Mouse (Mus musculus) MEL-GATA-1-ER (cell line): ENCODE results near the gene Pde10a.

Experiments used
- DNase-seq: peaks from one replicate; pipeline ENCODE4 v3.0.0-alpha.2; 2012; ENCODE audit warnings: low read depth; ENCODE audit errors: extremely low read depth

The Pde10a gene

DNA sequence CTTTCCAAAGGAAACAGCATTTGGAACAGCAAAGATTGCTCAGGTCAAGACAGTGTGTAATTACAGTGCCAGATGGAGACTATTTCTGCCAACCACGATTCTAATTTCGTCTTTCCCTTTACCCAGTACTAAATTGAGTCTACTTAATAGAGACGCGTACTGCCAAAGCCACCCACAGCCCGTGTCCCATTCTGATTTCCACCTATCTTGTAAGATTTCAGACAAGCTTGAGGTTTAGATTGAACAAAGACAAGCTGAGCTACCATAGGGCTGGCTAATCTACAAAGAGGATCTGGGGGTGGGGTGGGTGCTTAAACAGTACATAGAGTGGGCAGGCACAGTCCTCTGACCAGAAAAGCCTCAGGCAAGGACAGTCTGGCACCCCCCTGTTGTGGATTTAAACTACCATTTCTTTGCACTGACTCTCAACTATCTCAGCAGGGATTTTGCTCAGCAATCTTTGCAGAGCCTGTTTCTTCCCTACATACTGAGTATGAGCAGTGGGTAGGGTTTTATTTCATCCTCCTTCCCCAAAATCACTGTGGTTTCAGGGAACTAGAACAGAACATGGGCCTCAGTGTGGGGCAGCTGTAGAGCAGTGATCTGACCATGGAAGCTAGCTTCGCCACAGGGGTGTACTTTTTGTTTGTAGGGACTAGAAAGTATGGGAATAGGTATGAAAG lies 507.3 kb downstream of the Pde10a start:
- DNase-seq, result no peak

DNA sequence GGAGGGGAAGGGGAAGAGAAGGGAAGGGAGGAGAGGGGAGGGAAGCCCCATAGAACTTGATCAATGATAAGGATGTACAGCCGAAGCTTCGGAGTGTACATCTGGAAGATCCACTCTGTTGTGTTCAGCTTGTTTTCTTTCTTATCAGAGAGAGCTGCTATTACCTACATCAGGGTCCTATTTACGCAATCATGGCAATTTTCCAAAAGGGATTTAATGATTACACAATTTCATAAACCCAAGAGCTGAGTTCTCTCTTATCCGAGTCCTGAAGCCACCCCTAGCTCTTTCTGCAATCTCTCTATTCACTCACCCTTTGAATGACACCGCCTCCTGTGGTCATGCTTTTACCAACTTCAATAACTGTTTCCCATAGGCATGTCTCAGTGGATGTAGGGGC lies 508.3 kb downstream of the Pde10a start:
- DNase-seq, result no peak

DNA sequence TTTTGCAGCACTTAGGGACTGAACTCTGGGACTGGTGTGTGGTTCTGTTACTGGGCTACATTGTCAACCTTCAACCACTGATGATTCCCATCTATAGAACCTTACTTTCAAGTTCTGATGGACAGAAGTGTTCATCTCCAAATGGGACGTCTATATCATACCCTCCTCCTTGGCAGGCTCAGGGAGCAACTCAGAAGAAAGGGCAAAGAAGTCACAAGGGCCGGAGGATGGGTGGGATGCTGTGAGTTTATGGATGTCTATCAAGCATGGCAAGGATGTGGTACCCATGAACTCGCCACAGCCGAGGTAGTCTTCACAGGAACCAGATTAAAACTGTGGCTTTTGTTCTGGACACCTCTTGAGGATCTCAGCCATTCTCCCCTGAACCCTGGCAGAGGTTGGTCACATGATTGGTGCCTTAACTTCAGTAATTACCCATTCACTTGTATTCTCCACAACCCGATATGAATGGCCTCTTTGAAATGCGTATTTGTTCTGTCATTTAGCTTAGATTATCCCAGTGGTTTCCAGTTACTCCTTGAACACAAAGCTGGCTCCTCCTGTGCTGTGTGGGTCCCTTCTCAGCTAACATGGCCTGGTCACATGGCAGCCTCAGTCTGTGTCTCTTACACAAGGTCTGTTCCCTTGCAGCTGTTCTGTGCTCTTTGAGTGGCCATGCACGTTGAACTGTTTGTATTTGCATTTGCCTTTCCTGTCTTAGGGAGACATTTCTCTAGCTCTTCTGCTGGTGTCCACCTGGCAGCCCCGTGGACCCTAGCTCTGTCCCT lies 510.6 kb downstream of the Pde10a start:
- DNase-seq, result no peak
